Mouse (Mus musculus) liver, embryonic 15.5 days (tissue): ENCODE data around the gene Tmod1. TPM values are rescaled to one million over a fixed set of nuclear protein-coding genes. Genes with fewer than 3 reads are reported as not detected.

Experiments used
- ATAC-seq: fragments of 200-750 bp; cut with Nextera tagmentation; 2 replicates; pipeline ENCODE4 v1.8.0; 2017; ENCODE audit warnings: moderate number of reproducible peaks, mild to moderate bottlenecking, moderate library complexity; ENCODE audit not compliant: insufficient read depth
- H3K27ac ChIP-seq: fragments of 300-500 bp; sonication (generic); replicated peaks from 2 replicates; pipeline ENCODE4 v1.5.1; 2015; ENCODE audit warnings: mild to moderate bottlenecking, inconsistent platforms
- H3K27me3 ChIP-seq: fragments of 300-500 bp; sonication (generic); 2 replicates; pipeline ENCODE4 v1.6.1; 2015; ENCODE audit warnings: mild to moderate bottlenecking, inconsistent platforms
- H3K36me3 ChIP-seq: fragments of 300-500 bp; sonication (generic); replicated peaks from 2 replicates; pipeline ENCODE4 v1.6.1; 2015; ENCODE audit warnings: moderate library complexity, mild to moderate bottlenecking, inconsistent platforms
- H3K4me1 ChIP-seq: fragments of 300-500 bp; sonication (generic); replicated peaks from 2 replicates; pipeline ENCODE4 v1.6.1; 2015; ENCODE audit warnings: inconsistent platforms
- H3K4me2 ChIP-seq: fragments of 300-500 bp; sonication (generic); 2 replicates; pipeline ENCODE4 v1.6.1; 2015; ENCODE audit warnings: moderate library complexity, mild to moderate bottlenecking, inconsistent platforms
- H3K4me3 ChIP-seq: fragments of 300-500 bp; sonication (generic); replicated peaks from 2 replicates; pipeline ENCODE4 v1.5.1; 2015; ENCODE audit warnings: mild to moderate bottlenecking, inconsistent platforms
- H3K9ac ChIP-seq: fragments of 300-500 bp; sonication (generic); 2 replicates; pipeline ENCODE4 v1.6.1; 2015; ENCODE audit warnings: moderate library complexity, mild to moderate bottlenecking, inconsistent platforms
- H3K9me3 ChIP-seq: fragments of 300-500 bp; sonication (generic); replicated peaks from 2 replicates; pipeline ENCODE4 v1.6.1; 2016; ENCODE audit warnings: inconsistent platforms
- WGBS: fragments of 180-500 bp; shearing (Covaris S2); methylation state at CpG from one replicate; pipeline ENCODE4 v1.1.7; 2015; ENCODE audit warnings: mixed read lengths; ENCODE audit not compliant: insufficient replicate concordance; 5-methylcytosine and 5-hydroxymethylcytosine counted together
- polyA plus RNA-seq: library from polyadenylated mRNA; unstranded; fragments of >200 nt; fragmentation: Nextera tagmentation; extraction: Ambion mirVana; gene quantifications from 2 replicates; pipeline ENCODE4 v1.2.1, GENCODE M21; 2015

The Tmod1 gene
- polyA plus RNA-seq, 1 experiment from 2014 or later: 49.7 TPM

- Histone ChIP-seq H3K4me1 (peaks cover 33% of the 10 kb centered on the region), H3K4me3 (no peak overlapping the region), H3K9ac (no peak overlapping the region), H3K36me3 (no peaks in the 10 kb centered on the region), H3K4me2 (peak overlapping the region; percentile 21; the same call in 1 of the 2 replicates), H3K9me3 (no peaks in the 10 kb centered on the region), H3K27ac (no peak overlapping the region), H3K27me3 (peaks cover 31% of the 10 kb centered on the region)
- no peak for ATAC-seq
- WGBS: 32% methylated on average over 9 of the region's 9 CpGs
Observed at GRCm38 (mm10) chr4:46032448-46032847, 6.3 kb upstream of the Tmod1 start.

GRCm38 (mm10) chr4:46033197-46033596 lies 5.5 kb upstream of the Tmod1 start:
- Histone ChIP-seq H3K27ac (no peak overlapping the region), H3K9me3 (no peaks in the 10 kb centered on the region), H3K36me3 (no peaks in the 10 kb centered on the region), H3K4me1 (peaks cover 40% of the 10 kb centered on the region), H3K4me2 (no peak overlapping the region), H3K27me3 (peaks cover 38% of the 10 kb centered on the region), H3K9ac (no peak overlapping the region), H3K4me3 (no peak overlapping the region)
- ATAC-seq: peak; percentile 18; the same call in 1 of the 2 replicates
- 62% methylated on average over 2 of the region's 2 CpGs for WGBS

GRCm38 (mm10) chr4:46038591-46038891 lies 194 bp upstream of the Tmod1 start:
- peaks cover 47% of the 10 kb centered on the region for H3K27me3 ChIP-seq
- 11% methylated on average over 12 of the region's 12 CpGs for WGBS
- peak overlapping the region; percentile 95 for H3K27ac ChIP-seq
- H3K9ac ChIP-seq: peak overlapping the region; percentile 98
- peaks cover 10% of the 10 kb centered on the region for H3K36me3 ChIP-seq
- peak overlapping the region; percentile 96 for H3K4me3 ChIP-seq
- peak overlapping the region; percentile 84 for H3K4me2 ChIP-seq
- no peaks in the 10 kb centered on the region for H3K9me3 ChIP-seq
- ATAC-seq: no peak
- H3K4me1 ChIP-seq: peaks cover 64% of the 10 kb centered on the region

- peak overlapping the region; percentile 95 for H3K27ac ChIP-seq
- peaks cover 43% of the 10 kb centered on the region for H3K27me3 ChIP-seq
- peak overlapping the region; percentile 96 for H3K4me3 ChIP-seq
- 6% methylated on average over 6 of the region's 6 CpGs for WGBS
- peak overlapping the region; percentile 98 for H3K9ac ChIP-seq
- peak overlapping the region; percentile 84 for H3K4me2 ChIP-seq
- peak; percentile 30 for ATAC-seq
- H3K9me3 ChIP-seq: no peaks in the 10 kb centered on the region
- H3K36me3 ChIP-seq: peaks cover 23% of the 10 kb centered on the region
- peaks cover 75% of the 10 kb centered on the region for H3K4me1 ChIP-seq
Observed at GRCm38 (mm10) chr4:46039899-46040298, 1.2 kb downstream of the Tmod1 start.

- Histone ChIP-seq H3K4me3 (peak overlapping the region; percentile 96), H3K9me3 (no peaks in the 10 kb centered on the region), H3K27me3 (peaks cover 40% of the 10 kb centered on the region), H3K36me3 (peaks cover 31% of the 10 kb centered on the region), H3K4me1 (peaks cover 76% of the 10 kb centered on the region), H3K27ac (peak overlapping the region; percentile 95), H3K9ac (peak overlapping the region; percentile 98), H3K4me2 (peak overlapping the region; percentile 84)
- ATAC-seq: peak; percentile 86
- 2% methylated on average over 9 of the region's 9 CpGs for WGBS
Observed at GRCm38 (mm10) chr4:46040594-46041192, 2.0 kb downstream of the Tmod1 start.

GRCm38 (mm10) chr4:46041761-46042504 lies 3.2 kb downstream of the Tmod1 start:
- H3K4me1 ChIP-seq: peaks cover 80% of the 10 kb centered on the region
- H3K9ac ChIP-seq: peak overlapping the region; percentile 81
- ATAC-seq: peak; percentile 47
- H3K27ac ChIP-seq: peak overlapping the region; percentile 95
- no peaks in the 10 kb centered on the region for H3K9me3 ChIP-seq
- peaks cover 33% of the 10 kb centered on the region for H3K27me3 ChIP-seq
- peaks cover 44% of the 10 kb centered on the region for H3K36me3 ChIP-seq
- peak overlapping the region; percentile 84 for H3K4me2 ChIP-seq
- 15% methylated on average over 7 of the region's 7 CpGs for WGBS
- H3K4me3 ChIP-seq: peak overlapping the region; percentile 96

GRCm38 (mm10) chr4:46042505-46042850 lies 3.7 kb downstream of the Tmod1 start:
- Histone ChIP-seq H3K27me3 (peaks cover 27% of the 10 kb centered on the region), H3K36me3 (peaks cover 49% of the 10 kb centered on the region), H3K4me3 (peak overlapping the region; percentile 96), H3K9me3 (no peaks in the 10 kb centered on the region), H3K4me1 (peaks cover 84% of the 10 kb centered on the region), H3K4me2 (peak overlapping the region; percentile 84), H3K9ac (peak overlapping the region; percentile 81), H3K27ac (peak overlapping the region; percentile 95)
- 26% methylated on average over 5 of the region's 5 CpGs for WGBS
- ATAC-seq: peak; percentile 43

- 80% methylated on average over 8 of the region's 8 CpGs for WGBS
- Histone ChIP-seq H3K9ac (peak overlapping the region; percentile 81), H3K4me2 (peak overlapping the region; percentile 84), H3K36me3 (peaks cover 58% of the 10 kb centered on the region), H3K27ac (peak overlapping the region; percentile 95; the same call in 1 of the 2 replicates), H3K9me3 (no peaks in the 10 kb centered on the region), H3K4me3 (peak overlapping the region; percentile 96), H3K4me1 (peaks cover 82% of the 10 kb centered on the region), H3K27me3 (peaks cover 18% of the 10 kb centered on the region)
- ATAC-seq: no peak
Observed at GRCm38 (mm10) chr4:46043361-46043760, 4.6 kb downstream of the Tmod1 start.

- no peak overlapping the region for H3K27ac ChIP-seq
- no peak overlapping the region for H3K4me3 ChIP-seq
- peaks cover 96% of the 10 kb centered on the region for H3K36me3 ChIP-seq
- no peak overlapping the region for H3K9ac ChIP-seq
- WGBS: 83% methylated on average over 4 of the region's 4 CpGs
- no peaks in the 10 kb centered on the region for H3K9me3 ChIP-seq
- H3K27me3 ChIP-seq: no peaks in the 10 kb centered on the region
- no peak for ATAC-seq
- H3K4me1 ChIP-seq: peaks cover 46% of the 10 kb centered on the region
- H3K4me2 ChIP-seq: no peak overlapping the region
Observed at GRCm38 (mm10) chr4:46047971-46048370, 9.2 kb downstream of the Tmod1 start.

GRCm38 (mm10) chr4:46048418-46048817 lies 9.7 kb downstream of the Tmod1 start:
- Histone ChIP-seq H3K4me1 (peaks cover 42% of the 10 kb centered on the region), H3K9me3 (no peaks in the 10 kb centered on the region), H3K4me3 (no peak overlapping the region), H3K4me2 (no peak overlapping the region), H3K27me3 (no peaks in the 10 kb centered on the region), H3K27ac (no peak overlapping the region), H3K9ac (no peak overlapping the region), H3K36me3 (peaks cover 95% of the 10 kb centered on the region)
- 92% methylated on average over 7 of the region's 7 CpGs for WGBS
- ATAC-seq: no peak

- Histone ChIP-seq H3K4me1 (peaks cover 15% of the 10 kb centered on the region), H3K9me3 (peaks cover 7% of the 10 kb centered on the region; the same call in 1 of the 2 replicates), H3K4me3 (no peak overlapping the region), H3K36me3 (peaks cover 91% of the 10 kb centered on the region), H3K27me3 (no peaks in the 10 kb centered on the region), H3K27ac (no peak overlapping the region), H3K4me2 (no peak overlapping the region), H3K9ac (no peak overlapping the region)
- 89% methylated on average over 9 of the region's 9 CpGs for WGBS
- no peak for ATAC-seq
Observed at GRCm38 (mm10) chr4:46053323-46054107, 14.8 kb downstream of the Tmod1 start.
